Mouse (Mus musculus): ENCODE data around the gene Carmil3. TPM values are rescaled to one million over a fixed set of nuclear protein-coding genes. Genes with fewer than 3 reads are reported as not detected.

The Carmil3 gene
- total and polyA plus RNA-seq, 3 experiments, result 0.27 to 2.6 TPM; not detected in 1

- H3K27me3 ChIP-seq (ENCODE audit: control insufficient read depth in 1 of 2, insufficient read depth in 2 of 2, low read length in 2 of 2), result peaks cover 23 to 29% of the 10 kb centered on the region in 2 experiments
- no peak for DNase-seq (ENCODE audit: low read depth, low spot score)
- H3K79me2 ChIP-seq (ENCODE audit: control insufficient read depth, insufficient read depth, low read length, poor library complexity), result no peaks in the 10 kb centered on the region
- H3K27ac ChIP-seq (ENCODE audit: control insufficient read depth, low read depth, low read length), result no peak overlapping the region
- no peaks in the 10 kb centered on the region for H3K36me3 ChIP-seq (ENCODE audit: control insufficient read depth in 1 of 2, insufficient read depth in 2 of 2, low read length in 2 of 2)
- no peak overlapping the region for H3K4me3 ChIP-seq (ENCODE audit: control insufficient read depth in 1 of 2, insufficient read depth in 1 of 2, low read depth in 2 of 2, low read length in 2 of 2)
- H3K9ac ChIP-seq (ENCODE audit: control insufficient read depth, low read depth, low read length, poor library complexity, severe bottlenecking), result no peak overlapping the region
- no peak for TF ChIP-seq POLR2AphosphoS5 (IDR thresholded peaks at IDR 0.05; ENCODE audit: borderline replicate concordance, low read depth, low read length)
- no peak for TF ChIP-seq MEF2A (IDR thresholded peaks at IDR 0.05; ENCODE audit: extremely low read depth, insufficient replicate concordance, low read depth, low read length, poor library complexity, severe bottlenecking)
- TF ChIP-seq RCOR1 (IDR thresholded peaks at IDR 0.05; ENCODE audit: low read depth, low read length), result no peak
- TF ChIP-seq SIN3A (IDR thresholded peaks at IDR 0.05; ENCODE audit: low read length), result no peak
- TF ChIP-seq TAL1 (IDR thresholded peaks at IDR 0.05; ENCODE audit: low read length), result no peak
- no peak for TF ChIP-seq EP300 (IDR thresholded peaks at IDR 0.05; ENCODE audit: low read depth in 1 of 2, low read length in 2 of 2)
- no peak for TF ChIP-seq CHD2 (IDR thresholded peaks at IDR 0.05; ENCODE audit: low read length)
- TF ChIP-seq CHD1 (IDR thresholded peaks at IDR 0.05; ENCODE audit: low read depth, low read length), result no peak
- TF ChIP-seq TBP (IDR thresholded peaks at IDR 0.05; ENCODE audit: low read depth, low read length), result no peak
- TF ChIP-seq ZKSCAN1 (IDR thresholded peaks at IDR 0.05; ENCODE audit: low read depth, low read length), result no peak
- no peak for TF ChIP-seq UBTF (IDR thresholded peaks at IDR 0.05; ENCODE audit: borderline replicate concordance, insufficient read depth, low read depth, low read length)
- no peaks in the 10 kb centered on the region for H3K4me1 ChIP-seq (ENCODE audit: control insufficient read depth in 1 of 2, insufficient read depth in 2 of 2, low read length in 2 of 2)
- no peaks in the 10 kb centered on the region for H3K9me3 ChIP-seq (replicated peaks; ENCODE audit: insufficient read depth, low read length)
These were observed 23.3 kb upstream of the Carmil3 start for GRCm38 (mm10) chr14:55467108-55467507.

- Histone ChIP-seq H3K36me3 (ENCODE audit: control insufficient read depth in 1 of 2, insufficient read depth in 2 of 2, low read length in 2 of 2) (no peaks in the 10 kb centered on the region), H3K4me3 (ENCODE audit: control insufficient read depth in 1 of 2, insufficient read depth in 1 of 2, low read depth in 2 of 2, low read length in 2 of 2) (no peak overlapping the region), H3K27ac (ENCODE audit: control insufficient read depth, low read depth, low read length) (no peak overlapping the region), H3K9ac (ENCODE audit: control insufficient read depth, low read depth, low read length, poor library complexity, severe bottlenecking) (no peak overlapping the region), H3K9me3 (replicated peaks; ENCODE audit: insufficient read depth, low read length) (no peaks in the 10 kb centered on the region), H3K4me1 (ENCODE audit: control insufficient read depth in 1 of 2, insufficient read depth in 2 of 2, low read length in 2 of 2) (no peaks in the 10 kb centered on the region), H3K27me3 (ENCODE audit: control insufficient read depth in 1 of 2, insufficient read depth in 2 of 2, low read length in 2 of 2) (peaks cover 25 to 32% of the 10 kb centered on the region in 2 experiments), H3K79me2 (ENCODE audit: control insufficient read depth, insufficient read depth, low read length, poor library complexity) (no peaks in the 10 kb centered on the region)
- TF ChIP-seq NELFE (IDR thresholded peaks at IDR 0.05; ENCODE audit: low read depth, low read length) (no peak), MYC (IDR thresholded peaks at IDR 0.05; ENCODE audit: low read depth, low read length) (no peak), POLR2A (IDR thresholded peaks at IDR 0.05; ENCODE audit: control insufficient read depth in 1 of 2, insufficient read depth in 1 of 2, low read depth in 1 of 2, low read length in 2 of 2, poor library complexity in 1 of 2) (no peak), ZMIZ1 (IDR thresholded peaks at IDR 0.05; ENCODE audit: low read depth, low read length) (no peak), USF1 (IDR thresholded peaks at IDR 0.05; ENCODE audit: low read depth, low read length) (no peak), MAFK (IDR thresholded peaks at IDR 0.05; ENCODE audit: borderline replicate concordance, low read depth, low read length) (no peak), CHD1 (IDR thresholded peaks at IDR 0.05; ENCODE audit: low read depth, low read length) (no peak), ZC3H11A (IDR thresholded peaks at IDR 0.05; ENCODE audit: low read depth, low read length) (no peak), POLR2AphosphoS2 (IDR thresholded peaks at IDR 0.05; ENCODE audit: low read length) (no peak), SIN3A (IDR thresholded peaks at IDR 0.05; ENCODE audit: low read length) (no peak), ZNF384 (IDR thresholded peaks at IDR 0.05; ENCODE audit: low read depth, low read length) (no peak), ZKSCAN1 (IDR thresholded peaks at IDR 0.05; ENCODE audit: low read depth, low read length) (no peak), RAD21 (IDR thresholded peaks at IDR 0.05; ENCODE audit: low read depth, low read length) (no peak), MAZ (IDR thresholded peaks at IDR 0.05; ENCODE audit: low read depth, low read length) (no peak), GABPA (IDR thresholded peaks at IDR 0.05; ENCODE audit: low read depth, low read length) (no peak), NRF1 (IDR thresholded peaks at IDR 0.05; ENCODE audit: insufficient read depth, low read depth, low read length, poor library complexity, severe bottlenecking) (no peak)
- DNase-seq (ENCODE audit: low read depth, low spot score), result no peak
These were observed 22.1 kb upstream of the Carmil3 start for GRCm38 (mm10) chr14:55468301-55468741.
